Mouse (Mus musculus) brain, embryonic 14.5 days (tissue): ENCODE measurements at regions not wholly inside any gene's neighbourhood (a gene's known extent, or its start where the extent isn't known, plus 50 kb on each side); places are given as distances from the start of the nearest gene placed in this dataset.

ENCODE experiments used
- CTCF ChIP-seq: fragments of 200-500 bp; IDR thresholded peaks from 2 replicates; pipeline ENCODE4 v1.5.1; 2012; ENCODE audit warnings: inconsistent platforms, mild to moderate bottlenecking, moderate library complexity, borderline replicate concordance; ENCODE audit not compliant: insufficient read depth, insufficient read length; ENCODE audit errors: extremely low read depth
- POLR2A ChIP-seq: fragments of 200-500 bp; IDR thresholded peaks from 2 replicates; pipeline ENCODE4 v1.6.1; 2012; ENCODE audit warnings: mild to moderate bottlenecking, inconsistent platforms, borderline replicate concordance; ENCODE audit not compliant: poor library complexity, insufficient read depth, insufficient read length, severe bottlenecking; ENCODE audit errors: extremely low read depth

- no peak for TF ChIP-seq CTCF
- TF ChIP-seq POLR2A: no peak
Observed at GRCm38 (mm10) chr1:181284301-181285197, 67.9 kb upstream of the Cnih3 start.
